Mouse (Mus musculus): ENCODE measurements around the gene Mplkip. TPM values are rescaled to one million over a fixed set of nuclear protein-coding genes. Genes with fewer than 3 reads are reported as not detected.

Mplkip gene
- total RNA-seq (2021): 10 to 100 TPM; 23.0 to 24.8 TPM

GRCm38 (mm10) chr13:17694911-17695699 is at the start of gene Mplkip, which contains the start of gene Sugct:
Gene Mplkip, plus strand, starts transcription at chr13:17695192.
Gene Sugct, minus strand, starts transcription at chr13:17695553.
- intact Hi-C loops (cut with DNase I): no loop called here
- DNase-seq: peak; percentile 100

GRCm38 (mm10) chr13:17667380-17667779 is 27.6 kb upstream of the Mplkip start:
- no peak for DNase-seq
- intact Hi-C loops (cut with DNase I): no loop called here

GRCm38 (mm10) chr13:17671122-17671521 is 23.9 kb upstream of the Mplkip start:
- no peak for DNase-seq
- intact Hi-C loops (cut with DNase I): no loop called here

- DNase-seq: no peak
- intact Hi-C loops (cut with DNase I): no loop called here
These were observed 5.5 kb upstream of the Mplkip start for GRCm38 (mm10) chr13:17689461-17689860.

GRCm38 (mm10) chr13:17690686-17691085 is 4.3 kb upstream of the Mplkip start:
- no peak for DNase-seq
- intact Hi-C loops (cut with DNase I): no loop called here

GRCm38 (mm10) chr13:17691436-17691835 is 3.6 kb upstream of the Mplkip start:
- intact Hi-C loops (cut with DNase I): no loop called here
- no peak for DNase-seq

GRCm38 (mm10) chr13:17693816-17694215 is 1.2 kb upstream of the Mplkip start:
- no peak for DNase-seq
- intact Hi-C loops (cut with DNase I): no loop called here

- no peak for DNase-seq
- intact Hi-C loops (cut with DNase I): no loop called here
These were observed 578 bp upstream of the Mplkip start for GRCm38 (mm10) chr13:17694414-17694813.

- intact Hi-C loops (cut with DNase I): no loop called here
- no peak for DNase-seq
These were observed 1.0 kb downstream of the Mplkip start for GRCm38 (mm10) chr13:17695898-17696580.

- intact Hi-C loops (cut with DNase I): no loop called here
- no peak for DNase-seq
These were observed 5.2 kb downstream of the Mplkip start for GRCm38 (mm10) chr13:17700090-17700715.

GRCm38 (mm10) chr13:17701322-17701721 is 6.3 kb downstream of the Mplkip start:
- no peak for DNase-seq
- intact Hi-C loops (cut with DNase I): no loop called here

GRCm38 (mm10) chr13:17702311-17702710 is 7.3 kb downstream of the Mplkip start:
- intact Hi-C loops (cut with DNase I): no loop called here
- DNase-seq: no peak

- intact Hi-C loops (cut with DNase I): no loop called here
- DNase-seq: no peak
These were observed 10.3 kb downstream of the Mplkip start for GRCm38 (mm10) chr13:17705188-17705826.

GRCm38 (mm10) chr13:17708784-17709311 is 13.9 kb downstream of the Mplkip start:
- intact Hi-C loops (cut with DNase I): no loop called here
- DNase-seq: no peak

GRCm38 (mm10) chr13:17717357-17717756 is 22.4 kb downstream of the Mplkip start:
- no peak for DNase-seq
- intact Hi-C loops (cut with DNase I): no loop called here

GRCm38 (mm10) chr13:17727922-17728321 is 32.9 kb downstream of the Mplkip start:
- intact Hi-C loops (cut with DNase I): no loop called here
- no peak for DNase-seq

- intact Hi-C loops (cut with DNase I): no loop called here
- no peak for DNase-seq
These were observed 33.8 kb downstream of the Mplkip start for GRCm38 (mm10) chr13:17728798-17729197.
